Mouse (Mus musculus) heart, embryonic 13.5 days (tissue): ENCODE data around the gene Mef2a. TPM values are rescaled to one million over a fixed set of nuclear protein-coding genes. Genes with fewer than 3 reads are reported as not detected.
"Not testable (repeated sequence)": the region's sequence is repeated elsewhere in the genome, so short reads cannot be mapped to it uniquely, and the experiment has no call there.

Experiments used
- ATAC-seq: fragments of 200-750 bp; cut with Nextera tagmentation; 2 replicates; pipeline ENCODE4 v1.8.0; 2017; ENCODE audit warnings: moderate TSS enrichment; ENCODE audit not compliant: insufficient number of reproducible peaks, low FRiP score, low TSS enrichment; ENCODE audit errors: extremely low read depth
- H3K27ac ChIP-seq: fragments of 300-500 bp; sonication (generic); replicated peaks from 2 replicates; pipeline ENCODE4 v1.5.1; 2015; ENCODE audit warnings: moderate library complexity, mild to moderate bottlenecking, inconsistent platforms
- H3K27me3 ChIP-seq: fragments of 300-500 bp; sonication (generic); replicated peaks from 2 replicates; pipeline ENCODE4 v1.6.1; 2015; ENCODE audit warnings: mild to moderate bottlenecking, inconsistent platforms
- H3K36me3 ChIP-seq: fragments of 300-500 bp; sonication (generic); 2 replicates; pipeline ENCODE4 v1.6.1; 2015; ENCODE audit warnings: mild to moderate bottlenecking, inconsistent platforms
- H3K4me1 ChIP-seq: fragments of 300-500 bp; sonication (generic); 2 replicates; pipeline ENCODE4 v1.6.1; 2015; ENCODE audit warnings: inconsistent platforms
- H3K4me2 ChIP-seq: fragments of 300-500 bp; sonication (generic); 2 replicates; pipeline ENCODE4 v1.6.1; 2015; ENCODE audit warnings: inconsistent platforms, mild to moderate bottlenecking, moderate library complexity
- H3K4me3 ChIP-seq: fragments of 300-500 bp; sonication (generic); 2 replicates; pipeline ENCODE4 v1.5.1; 2015; ENCODE audit warnings: moderate library complexity, mild to moderate bottlenecking, inconsistent platforms
- H3K9ac ChIP-seq: fragments of 300-500 bp; sonication (generic); 2 replicates; pipeline ENCODE4 v1.6.1; 2015; ENCODE audit warnings: inconsistent platforms, mild to moderate bottlenecking, moderate library complexity
- H3K9me3 ChIP-seq: fragments of 300-500 bp; sonication (generic); 2 replicates; pipeline ENCODE4 v1.6.1; 2016; ENCODE audit warnings: inconsistent platforms
- WGBS: fragments of 180-500 bp; shearing (Covaris S2); methylation state at CpG from one replicate; pipeline ENCODE4 v1.1.7; 2015; ENCODE audit warnings: mixed read lengths; 5-methylcytosine and 5-hydroxymethylcytosine counted together
- polyA plus RNA-seq: library from polyadenylated mRNA; unstranded; fragments of >200 nt; fragmentation: Nextera tagmentation; extraction: Ambion mirVana; gene quantifications from 2 replicates; pipeline ENCODE4 v1.2.1, GENCODE M21; 2015

Gene Mef2a
- polyA plus RNA-seq, 1 experiment from 2014 or later: 73.7 TPM

DNA sequence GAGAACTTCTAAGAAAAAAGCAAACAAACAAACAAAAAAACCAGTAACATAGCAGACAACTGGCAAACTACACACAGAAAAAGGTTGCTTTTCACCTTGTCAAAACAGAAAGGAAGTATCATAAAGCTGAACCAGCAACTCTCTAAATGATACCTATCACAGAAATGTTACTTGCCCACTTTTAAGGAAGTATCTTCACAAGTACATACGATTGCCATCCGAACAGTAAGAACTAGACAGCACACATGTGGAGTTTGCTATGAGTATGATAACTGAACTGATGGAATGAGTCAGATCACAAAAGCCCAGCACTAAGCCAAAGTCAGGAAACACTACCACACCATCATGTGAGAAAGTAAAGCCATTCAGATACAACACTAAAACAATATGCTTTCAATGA, 64.6 kb downstream of the Mef2a start:
- no peak for ATAC-seq
- no peak overlapping the region for H3K27ac ChIP-seq
- 82% methylated on average over 2 of the region's 2 CpGs for WGBS
- H3K4me1 ChIP-seq: no peaks in the 10 kb centered on the region; the same call in 1 of the 2 replicates
- H3K4me3 ChIP-seq: no peak overlapping the region
- no peak overlapping the region for H3K4me2 ChIP-seq
- H3K36me3 ChIP-seq: peaks cover 27% of the 10 kb centered on the region
- H3K9me3 ChIP-seq: no peaks in the 10 kb centered on the region
- H3K27me3 ChIP-seq: no peaks in the 10 kb centered on the region
- no peak overlapping the region for H3K9ac ChIP-seq

DNA sequence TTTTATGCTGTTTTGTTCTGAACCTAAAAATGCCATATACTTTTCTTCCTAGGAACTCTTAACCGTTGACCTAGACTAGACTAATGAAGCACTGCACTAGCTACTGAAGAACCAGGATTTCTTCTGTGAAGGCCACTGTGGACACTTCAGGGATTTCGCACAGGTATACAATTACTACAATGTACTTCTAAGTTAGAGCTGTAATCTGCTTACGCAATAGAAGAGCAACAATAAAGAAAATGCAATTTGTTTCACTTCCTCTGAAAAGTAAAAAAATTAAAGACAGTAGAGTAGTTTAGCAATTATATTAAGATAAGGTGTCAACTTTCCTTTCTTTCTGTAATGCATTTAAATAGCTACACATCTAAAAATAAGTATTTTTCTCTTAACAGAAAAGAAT, 65.6 kb downstream of the Mef2a start:
- H3K27ac ChIP-seq: no peak overlapping the region
- H3K27me3 ChIP-seq: no peaks in the 10 kb centered on the region
- no peaks in the 10 kb centered on the region; the same call in 1 of the 2 replicates for H3K4me1 ChIP-seq
- no peak for ATAC-seq
- no peak overlapping the region for H3K9ac ChIP-seq
- H3K4me3 ChIP-seq: no peak overlapping the region
- 89% methylated on average over 3 of the region's 3 CpGs for WGBS
- no peaks in the 10 kb centered on the region for H3K9me3 ChIP-seq
- peaks cover 27% of the 10 kb centered on the region for H3K36me3 ChIP-seq
- H3K4me2 ChIP-seq: no peak overlapping the region

DNA sequence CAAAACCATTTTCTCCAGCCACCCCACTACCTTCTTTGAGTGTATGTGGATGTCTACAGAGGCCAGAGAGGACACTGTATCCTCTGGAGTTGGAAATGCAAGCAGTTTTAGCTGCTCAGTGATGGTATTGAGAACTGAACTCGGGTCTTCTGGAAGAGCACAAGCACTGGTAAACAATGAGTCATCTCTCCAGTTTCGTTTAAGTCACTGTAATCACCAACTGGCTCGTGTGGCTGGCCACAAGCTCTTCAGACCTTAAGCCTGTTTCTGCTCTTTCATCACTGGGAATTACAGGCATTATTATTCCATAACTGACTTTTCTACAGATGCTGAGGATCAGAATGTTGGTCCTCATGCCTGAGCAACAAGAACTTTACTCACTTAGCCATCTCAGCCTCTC, 67.7 kb downstream of the Mef2a start:
- Histone ChIP-seq H3K36me3 (peaks cover 14% of the 10 kb centered on the region), H3K9ac (no peak overlapping the region), H3K9me3 (no peaks in the 10 kb centered on the region), H3K27me3 (no peaks in the 10 kb centered on the region), H3K4me1 (no peaks in the 10 kb centered on the region), H3K4me3 (no peak overlapping the region), H3K4me2 (no peak overlapping the region), H3K27ac (no peak overlapping the region)
- WGBS: 54% methylated on average over 3 of the region's 3 CpGs
- ATAC-seq: no peak

DNA sequence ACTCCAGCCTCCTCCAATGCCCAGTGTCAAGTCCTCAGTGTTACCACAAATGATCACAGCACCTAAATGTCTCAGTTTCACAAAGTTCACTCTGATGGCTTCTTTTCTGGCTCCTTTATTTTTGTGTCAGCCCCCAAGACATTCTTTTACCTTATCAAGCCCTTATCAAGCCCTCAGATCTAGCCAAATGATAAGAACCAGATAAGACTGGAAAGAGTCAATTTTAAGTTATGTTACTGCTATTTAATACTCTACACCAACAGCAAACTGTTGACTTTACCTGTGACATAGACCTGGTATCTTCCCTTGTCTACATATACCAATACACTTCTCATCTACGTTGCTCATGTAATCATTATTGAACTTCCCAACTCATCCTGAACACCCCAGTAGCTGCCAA, 76.2 kb downstream of the Mef2a start:
- peaks cover 10% of the 10 kb centered on the region for H3K36me3 ChIP-seq
- H3K9me3 ChIP-seq: no peaks in the 10 kb centered on the region
- no peak for ATAC-seq
- 88% methylated on average over 1 of the region's 1 CpGs for WGBS
- H3K4me2 ChIP-seq: no peak overlapping the region
- no peak overlapping the region for H3K4me3 ChIP-seq
- no peak overlapping the region for H3K27ac ChIP-seq
- H3K4me1 ChIP-seq: no peaks in the 10 kb centered on the region
- H3K9ac ChIP-seq: no peak overlapping the region
- no peaks in the 10 kb centered on the region for H3K27me3 ChIP-seq

DNA sequence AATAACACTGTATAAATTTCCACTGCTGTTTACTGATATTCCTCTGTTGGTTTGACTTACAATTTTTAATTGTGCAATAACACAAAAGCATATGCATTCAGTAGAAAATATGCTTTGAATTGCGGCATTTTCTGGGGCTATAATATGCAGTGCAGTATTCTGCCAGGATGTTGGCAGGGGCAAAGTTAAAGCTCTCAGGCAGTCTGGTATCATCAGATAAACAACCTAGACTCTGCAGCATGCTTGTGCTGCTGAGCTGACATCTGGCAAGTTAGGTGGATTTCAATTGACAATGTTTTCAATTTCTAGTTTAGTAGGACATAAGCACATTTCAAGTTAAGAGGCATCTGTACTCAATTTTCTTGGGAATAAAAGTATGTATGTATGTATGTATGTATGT, 81.3 kb downstream of the Mef2a start:
- peaks cover 35% of the 10 kb centered on the region for H3K36me3 ChIP-seq
- ATAC-seq: no peak
- no peak overlapping the region for H3K27ac ChIP-seq
- peaks cover 21% of the 10 kb centered on the region for H3K4me1 ChIP-seq
- no peak overlapping the region for H3K9ac ChIP-seq
- 84% methylated on average over 1 of the region's 1 CpGs for WGBS
- H3K4me3 ChIP-seq: no peak overlapping the region
- no peaks in the 10 kb centered on the region for H3K9me3 ChIP-seq
- no peaks in the 10 kb centered on the region for H3K27me3 ChIP-seq
- no peak overlapping the region for H3K4me2 ChIP-seq

DNA sequence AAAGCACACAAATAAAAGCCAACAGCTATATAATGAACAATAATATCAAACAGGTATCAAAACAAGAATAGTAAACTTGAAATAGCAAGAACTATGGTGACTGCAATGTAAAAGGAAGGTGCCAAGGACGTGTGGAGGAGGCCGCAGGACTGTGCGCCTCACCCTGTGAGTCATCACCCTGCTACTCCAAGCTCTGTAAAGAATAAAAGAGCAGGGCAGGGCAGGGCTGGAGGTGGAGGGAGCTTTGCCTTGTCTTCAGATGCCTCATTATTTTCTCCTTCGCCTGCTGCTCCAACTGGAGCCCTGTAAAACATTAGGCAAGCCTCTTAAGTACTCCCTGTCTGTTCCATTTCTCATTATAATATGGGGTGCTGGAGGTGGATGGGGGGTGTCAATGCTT, 85.2 kb downstream of the Mef2a start:
- ATAC-seq: no peak
- Histone ChIP-seq H3K4me1 (peaks cover 29% of the 10 kb centered on the region), H3K9ac (no peak overlapping the region), H3K36me3 (peaks cover 42% of the 10 kb centered on the region), H3K27ac (0 out of 2 replicates have a peak overlapping the region, but pooled peaks have one; percentile 28), H3K27me3 (no peaks in the 10 kb centered on the region), H3K4me2 (no peak overlapping the region), H3K4me3 (no peak overlapping the region), H3K9me3 (no peaks in the 10 kb centered on the region)
- 70% methylated on average over 4 of the region's 4 CpGs for WGBS

DNA sequence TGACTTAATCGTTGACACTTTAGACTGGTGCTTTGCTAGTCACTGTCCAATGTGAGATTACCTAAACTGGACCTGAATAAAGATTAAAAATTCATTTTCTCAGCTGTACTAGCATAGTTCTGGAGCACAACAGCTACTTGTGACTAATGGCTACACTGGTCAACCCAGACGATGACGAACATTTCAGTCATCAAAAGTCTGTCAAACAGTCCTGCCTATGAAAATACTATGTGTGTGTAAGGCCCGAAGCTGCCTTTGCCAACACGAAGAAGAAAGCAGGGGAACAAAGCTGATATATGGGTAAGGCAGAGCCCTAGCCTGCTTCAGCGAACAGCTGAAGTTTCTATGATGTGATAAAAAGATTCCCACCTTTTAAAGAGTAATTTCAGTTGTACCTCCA, 89.1 kb downstream of the Mef2a start:
- H3K4me2 ChIP-seq: no peak overlapping the region
- H3K9me3 ChIP-seq: no peaks in the 10 kb centered on the region
- 90% methylated on average over 6 of the region's 6 CpGs for WGBS
- H3K27ac ChIP-seq: no peak overlapping the region
- no peak overlapping the region for H3K9ac ChIP-seq
- H3K36me3 ChIP-seq: peaks cover 50% of the 10 kb centered on the region
- no peak for ATAC-seq
- H3K4me3 ChIP-seq: no peak overlapping the region
- no peaks in the 10 kb centered on the region for H3K27me3 ChIP-seq
- H3K4me1 ChIP-seq: peaks cover 25% of the 10 kb centered on the region

DNA sequence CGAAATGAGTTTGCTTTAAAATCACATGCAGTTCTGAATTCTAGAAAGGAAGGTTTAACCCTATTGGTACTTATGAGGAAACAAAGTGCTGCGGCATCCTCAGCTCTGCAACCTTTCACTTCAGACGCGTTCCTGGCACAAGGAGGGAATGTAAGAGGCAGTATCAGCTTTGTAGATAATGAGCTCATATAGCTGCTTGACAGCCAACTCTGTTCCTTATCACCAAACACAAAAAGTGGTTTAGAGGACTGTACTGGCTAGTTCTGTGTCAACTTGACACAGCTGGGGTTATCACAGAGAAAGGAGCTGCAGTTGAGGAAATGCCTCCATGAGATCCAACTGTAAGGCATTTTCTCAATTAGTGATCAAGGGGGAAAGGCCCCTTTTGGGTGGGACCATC, 102.2 kb downstream of the Mef2a start:
- peak overlapping the region; percentile 34 for H3K4me2 ChIP-seq
- H3K27ac ChIP-seq: peak overlapping the region; percentile 74
- not testable (repeated sequence) for H3K9ac ChIP-seq, H3K9me3 ChIP-seq, H3K4me3 ChIP-seq, H3K27me3 ChIP-seq
- peaks cover 25% of the 10 kb centered on the region for H3K36me3 ChIP-seq
- ATAC-seq: 0 out of 2 replicates have a peak, but pooled peaks have one; percentile 25
- peaks cover 47% of the 10 kb centered on the region for H3K4me1 ChIP-seq
- WGBS: 9% methylated on average over 4 of the region's 4 CpGs

DNA sequence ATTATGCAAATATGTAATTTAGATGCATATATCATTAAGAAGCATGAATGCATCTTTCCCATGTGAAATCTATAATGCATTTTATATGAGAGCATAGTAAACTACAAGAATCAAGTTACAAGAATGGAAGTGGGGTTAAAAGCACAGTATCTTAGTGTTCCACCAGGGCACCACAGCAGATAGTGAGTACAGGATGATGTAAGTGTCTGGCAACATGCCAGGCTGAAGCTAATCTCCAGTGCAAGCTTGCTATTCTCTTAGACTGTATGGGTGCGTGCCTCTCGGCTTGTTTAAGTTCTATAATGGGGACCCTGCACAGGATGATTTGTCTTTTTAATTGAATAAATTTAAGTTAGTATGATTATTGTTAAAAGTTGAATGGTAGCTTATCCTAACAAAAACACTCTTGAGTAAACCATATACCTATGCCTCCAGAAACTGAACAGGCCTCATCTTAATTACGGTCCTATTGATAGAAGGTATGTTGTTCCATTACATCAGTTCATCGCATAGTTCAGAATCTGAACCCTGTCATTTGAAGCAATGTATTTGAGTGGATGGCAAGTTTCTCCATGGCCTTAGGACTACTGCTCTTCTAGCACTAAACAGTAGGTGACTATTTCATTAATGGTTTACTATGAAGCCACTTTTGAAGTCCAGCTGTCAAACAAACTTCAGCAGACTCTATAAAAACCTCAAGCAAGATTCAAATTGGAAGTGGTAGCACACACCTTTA, 112.7 kb downstream of the Mef2a start:
- H3K4me2 ChIP-seq: peak overlapping the region; percentile 20; the same call in 1 of the 2 replicates
- peaks cover 25% of the 10 kb centered on the region for H3K4me1 ChIP-seq
- no peak overlapping the region for H3K4me3 ChIP-seq
- 27% methylated on average over 4 of the region's 4 CpGs for WGBS
- H3K27ac ChIP-seq: peak overlapping the region; percentile 78
- no peaks in the 10 kb centered on the region for H3K9me3 ChIP-seq
- peaks cover 47% of the 10 kb centered on the region for H3K36me3 ChIP-seq
- ATAC-seq: no peak; the same call in 1 of the 2 replicates
- peak overlapping the region; percentile 24; the same call in 1 of the 2 replicates for H3K9ac ChIP-seq
- H3K27me3 ChIP-seq: no peaks in the 10 kb centered on the region

DNA sequence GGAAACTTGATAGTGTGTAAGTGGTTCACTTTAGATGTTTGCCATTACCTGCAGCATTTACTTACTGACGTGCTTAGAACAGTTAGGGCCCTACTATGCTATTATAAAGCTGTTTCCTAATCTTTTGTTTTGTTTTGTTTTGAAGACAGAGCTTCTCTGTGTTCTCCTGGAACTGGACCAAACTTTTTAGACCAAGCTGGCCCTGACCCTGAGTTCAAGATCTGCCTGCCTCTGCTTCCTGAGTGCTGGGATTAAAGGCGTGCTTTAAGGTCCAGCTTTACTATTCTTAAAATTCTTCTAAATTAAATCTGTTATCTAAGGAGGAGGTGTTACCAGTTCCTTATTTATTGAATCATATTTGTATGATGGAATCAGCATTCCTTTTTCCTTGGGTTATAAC, 126.6 kb downstream of the Mef2a start:
- Histone ChIP-seq H3K9me3 (no peaks in the 10 kb centered on the region), H3K27me3 (no peaks in the 10 kb centered on the region), H3K27ac (no peak overlapping the region), H3K4me2 (no peak overlapping the region), H3K36me3 (peaks cover 45% of the 10 kb centered on the region), H3K4me3 (no peak overlapping the region), H3K4me1 (peaks cover 37% of the 10 kb centered on the region), H3K9ac (no peak overlapping the region)
- no peak for ATAC-seq
- WGBS: 78% methylated on average over 2 of the region's 2 CpGs

DNA sequence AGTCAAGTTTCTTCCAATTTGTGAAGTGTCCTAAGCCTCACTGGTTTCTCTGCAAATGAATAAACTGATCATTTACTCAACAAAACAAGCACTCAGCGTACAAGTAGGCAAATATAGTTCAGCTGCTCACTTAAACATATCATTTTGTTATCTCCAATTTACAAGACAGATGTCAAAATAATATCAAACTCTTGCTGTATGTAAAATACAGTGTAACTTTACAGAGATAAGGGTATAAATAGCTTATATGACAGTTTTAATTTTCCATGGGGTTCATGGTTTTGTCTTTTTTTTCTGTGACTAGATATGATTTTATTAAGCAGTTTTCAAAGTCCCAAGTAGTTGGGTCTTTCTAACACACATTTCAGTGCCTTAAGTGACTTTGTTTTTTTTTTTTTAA, 127.4 kb downstream of the Mef2a start:
- Histone ChIP-seq H3K4me3 (no peak overlapping the region), H3K4me1 (peaks cover 40% of the 10 kb centered on the region), H3K27ac (peak overlapping the region; percentile 39; the same call in 1 of the 2 replicates), H3K27me3 (no peaks in the 10 kb centered on the region), H3K36me3 (peaks cover 38% of the 10 kb centered on the region), H3K9me3 (no peaks in the 10 kb centered on the region), H3K9ac (no peak overlapping the region), H3K4me2 (no peak overlapping the region)
- WGBS: 70% methylated on average over 1 of the region's 1 CpGs
- ATAC-seq: no peak

DNA sequence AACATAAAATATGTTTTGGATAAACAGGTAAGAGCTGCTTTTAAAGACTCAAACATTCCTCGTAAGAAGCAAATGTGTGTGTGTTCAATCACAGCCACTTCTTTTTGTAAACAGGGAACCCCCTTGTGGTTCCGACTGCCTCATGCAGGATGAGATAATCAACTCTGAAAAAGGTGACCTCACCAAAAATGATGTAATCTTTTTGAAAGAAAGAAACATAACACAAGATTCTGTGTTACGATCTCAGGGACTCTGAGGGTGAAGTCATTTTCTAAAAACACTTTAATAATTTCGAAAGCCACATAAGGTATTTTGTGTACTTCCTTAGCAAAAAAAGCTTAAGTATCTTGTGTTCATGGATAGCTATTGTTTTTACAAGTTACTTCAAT, 128.8 kb downstream of the Mef2a start:
- Histone ChIP-seq H3K4me1 (peaks cover 49% of the 10 kb centered on the region), H3K4me2 (no peak overlapping the region), H3K27ac (peak overlapping the region; percentile 32; the same call in 1 of the 2 replicates), H3K9ac (no peak overlapping the region), H3K27me3 (no peaks in the 10 kb centered on the region), H3K36me3 (peaks cover 41% of the 10 kb centered on the region), H3K4me3 (no peak overlapping the region), H3K9me3 (no peaks in the 10 kb centered on the region)
- WGBS: 31% methylated on average over 4 of the region's 4 CpGs
- no peak for ATAC-seq
